Mouse (Mus musculus) kidney, adult 11 months (tissue): ENCODE measurements around the gene Gnat1.

Source experiments
- DNase-seq: peaks from one replicate; pipeline ENCODE4 v3.0.0; 2022

Gnat1 gene

GRCm38 (mm10) chr9:107643544-107644214 lies 35.8 kb downstream of the Gnat1 start:
- DNase-seq = no peak

GRCm38 (mm10) chr9:107641666-107642065 lies 37.8 kb downstream of the Gnat1 start:
- DNase-seq = no peak

- no peak for DNase-seq
Measured at GRCm38 (mm10) chr9:107640257-107640772, 39.2 kb downstream of the Gnat1 start.

GRCm38 (mm10) chr9:107637070-107637469 lies 42.4 kb downstream of the Gnat1 start:
- no peak for DNase-seq

- peak; percentile 98 for DNase-seq
Measured at GRCm38 (mm10) chr9:107635279-107636028, 44.1 kb downstream of the Gnat1 start, which contains the start of gene Gnai2. Gene Gnai2 (minus strand): TSS chr9:107635367.

GRCm38 (mm10) chr9:107634406-107635278 lies 44.9 kb downstream of the Gnat1 start:
- no peak for DNase-seq

GRCm38 (mm10) chr9:107633661-107634405 lies 45.7 kb downstream of the Gnat1 start:
- DNase-seq = peak; percentile 31

- peak; percentile 72 for DNase-seq
Measured at GRCm38 (mm10) chr9:107633091-107633660, 46.3 kb downstream of the Gnat1 start.

GRCm38 (mm10) chr9:107632478-107632877 lies 47.0 kb downstream of the Gnat1 start:
- peak; percentile 52 for DNase-seq

GRCm38 (mm10) chr9:107631861-107632260 lies 47.7 kb downstream of the Gnat1 start:
- DNase-seq = no peak

GRCm38 (mm10) chr9:107631311-107631826 lies 48.1 kb downstream of the Gnat1 start:
- DNase-seq = no peak

- no peak for DNase-seq
Measured at GRCm38 (mm10) chr9:107630576-107630975, 48.9 kb downstream of the Gnat1 start.

GRCm38 (mm10) chr9:107629901-107630425 lies 49.5 kb downstream of the Gnat1 start:
- DNase-seq = peak; percentile 34

GRCm38 (mm10) chr9:107629411-107629730 lies 50.1 kb downstream of the Gnat1 start:
- no peak for DNase-seq

- DNase-seq = peak; percentile 72
Measured at GRCm38 (mm10) chr9:107628721-107629410, 50.6 kb downstream of the Gnat1 start.

- no peak for DNase-seq
Measured at GRCm38 (mm10) chr9:107627387-107628255, 51.9 kb downstream of the Gnat1 start.

- DNase-seq = peak; percentile 75
Measured at GRCm38 (mm10) chr9:107626844-107627277, 52.7 kb downstream of the Gnat1 start.

GRCm38 (mm10) chr9:107626158-107626843 lies 53.2 kb downstream of the Gnat1 start:
- no peak for DNase-seq
